Mouse (Mus musculus): ENCODE measurements around the gene Sycp2. TPM values are rescaled to one million over a fixed set of nuclear protein-coding genes. Genes with fewer than 3 reads are reported as not detected.

The Sycp2 gene
- total RNA-seq (2021), result under 1 TPM; 0.11 to 0.20 TPM
- long read RNA-seq, experiment 1, result 0 reads
- long read RNA-seq, experiment 2, result 0 reads

DNA sequence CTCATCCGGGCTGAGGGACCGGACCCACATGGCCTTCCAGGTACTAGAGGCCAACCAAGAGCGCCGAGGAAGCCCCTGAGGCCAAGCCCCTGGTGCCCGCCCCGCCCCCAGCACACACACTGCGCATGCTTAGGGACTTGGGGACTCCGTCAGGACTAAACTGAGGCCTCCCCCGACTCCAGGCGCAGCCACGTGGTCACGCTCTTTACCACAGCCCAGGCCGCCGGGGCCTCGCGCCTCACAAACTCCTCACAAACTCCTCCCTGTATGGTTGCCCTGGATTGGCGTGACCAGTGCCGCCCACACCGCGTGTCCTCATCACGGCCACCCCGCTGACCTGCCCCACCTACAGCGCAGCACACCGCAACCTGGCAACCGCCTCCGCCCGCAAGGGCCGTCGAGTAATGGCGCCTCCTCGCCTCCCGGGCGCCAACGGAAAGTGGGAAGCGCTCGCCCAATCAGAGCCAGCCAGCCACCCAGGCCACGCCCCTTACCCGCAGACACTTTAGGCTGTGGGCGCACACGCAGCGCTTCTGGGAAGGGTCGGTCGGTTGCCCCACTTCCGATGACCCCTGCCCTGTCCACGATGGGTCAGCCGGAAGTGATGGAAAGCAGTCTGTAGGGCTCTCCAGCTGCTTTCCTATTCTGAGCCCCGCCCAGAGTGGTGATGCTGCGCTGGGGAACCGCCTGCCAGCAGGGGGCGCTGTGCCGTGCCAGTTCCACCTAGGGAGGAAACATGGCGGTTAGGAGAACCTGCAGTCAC is at the start of gene Sycp2:
Gene Sycp2 (minus strand): TSS at position 633 of the 763 bp plus-strand sequence.
- Histone ChIP-seq H3K4me3 (no peak within 1 kb of the TSS), H3K27ac (no peak within 1 kb of the TSS)
- no peak for DNase-seq
- TF ChIP-seq CTCF (IDR thresholded peaks at IDR 0.05), result peak; percentile 46
- intact Hi-C loops (cut with DNase I), result no loop called here

DNA sequence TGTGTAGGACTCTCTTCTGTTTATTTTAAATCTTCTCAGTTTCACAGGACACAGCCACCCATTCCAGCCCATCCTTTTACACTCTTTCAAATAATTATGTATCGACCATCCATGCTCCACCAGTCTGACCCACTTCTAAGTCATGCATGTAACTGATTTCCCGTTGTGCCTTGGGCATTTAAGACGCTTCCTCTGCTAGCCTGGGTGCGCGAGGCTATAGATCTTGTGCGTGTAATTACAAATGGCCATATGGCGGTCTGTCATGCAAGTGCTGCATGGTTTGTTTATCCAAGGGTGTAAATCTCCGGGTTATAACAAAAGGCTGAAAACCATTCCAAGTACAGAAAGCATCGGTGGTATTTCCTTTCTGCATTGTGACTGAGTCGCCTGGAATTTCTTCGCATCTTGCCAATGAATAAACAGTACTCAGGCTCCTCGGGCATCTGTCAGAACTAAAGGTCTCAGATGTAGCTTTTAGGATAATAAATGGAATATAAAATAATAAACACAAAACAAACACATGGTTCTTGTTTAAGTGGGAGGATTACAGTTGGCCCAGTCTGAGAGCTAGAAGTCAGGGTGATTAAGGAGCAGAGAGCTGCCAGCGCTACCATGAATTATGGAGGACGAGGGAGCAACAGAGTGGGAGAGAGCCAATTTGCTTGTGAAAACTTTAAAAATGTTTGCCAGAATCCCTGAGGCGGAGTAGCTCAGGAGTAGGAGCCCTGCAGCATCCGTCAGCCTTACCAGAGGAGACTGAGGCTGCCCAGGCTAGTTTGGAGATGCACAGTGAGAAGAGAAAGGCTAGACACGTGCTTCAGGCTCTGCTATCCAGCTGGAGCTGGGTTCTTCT is 47.4 kb upstream of the Sycp2 start:
- Histone ChIP-seq H3K4me3 (peak overlapping the region; percentile 15), H3K27ac (peak overlapping the region; percentile 13)
- no peak for TF ChIP-seq CTCF (IDR thresholded peaks at IDR 0.05)
- DNase-seq, result no peak
- intact Hi-C loops (cut with DNase I), result no loop called here

DNA sequence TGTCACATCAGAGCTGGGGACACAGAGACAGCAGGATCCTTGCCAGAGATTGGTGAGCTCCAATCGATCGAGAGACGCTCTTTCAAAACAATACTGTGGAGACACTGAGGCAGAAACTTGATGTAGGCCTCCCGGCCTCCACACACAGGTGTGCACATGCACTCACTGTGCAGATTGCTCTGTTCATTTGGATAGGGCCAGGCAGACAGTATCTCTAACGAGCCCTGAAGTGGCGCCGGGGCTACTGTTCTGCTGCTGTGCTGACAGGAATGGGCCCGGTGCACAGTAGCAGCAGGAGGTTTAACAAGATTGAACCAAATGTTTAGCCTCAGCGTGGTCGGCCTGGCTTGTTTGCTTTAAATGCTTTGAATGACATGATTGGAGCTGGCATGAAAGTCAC is 43.5 kb upstream of the Sycp2 start:
- TF ChIP-seq CTCF (IDR thresholded peaks at IDR 0.05), result no peak
- intact Hi-C loops (cut with DNase I), result no loop called here
- DNase-seq, result no peak
- Histone ChIP-seq H3K27ac (no peak overlapping the region), H3K4me3 (no peak overlapping the region)

DNA sequence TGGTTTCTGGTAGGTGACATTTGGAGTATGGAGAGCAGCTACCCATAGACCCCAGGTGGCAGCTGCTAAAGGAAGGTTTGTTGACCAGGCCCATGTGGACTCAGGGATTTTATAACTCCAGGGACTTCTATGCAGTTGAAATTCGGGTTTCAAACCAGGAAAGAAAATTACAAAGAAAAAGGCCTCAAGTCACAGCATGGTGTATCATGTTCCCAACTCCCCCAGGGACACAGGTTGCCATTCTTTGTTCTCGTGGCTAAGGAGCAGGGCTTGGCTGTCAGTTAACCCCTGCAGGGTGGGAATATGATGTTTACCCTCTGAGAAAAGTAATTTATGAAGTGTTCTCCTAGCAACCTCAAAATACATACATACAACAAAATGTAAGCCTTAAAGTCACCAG is 42.8 kb upstream of the Sycp2 start:
- Histone ChIP-seq H3K4me3 (no peak overlapping the region), H3K27ac (no peak overlapping the region)
- DNase-seq, result no peak
- intact Hi-C loops (cut with DNase I), result no loop called here
- no peak for TF ChIP-seq CTCF (IDR thresholded peaks at IDR 0.05)

DNA sequence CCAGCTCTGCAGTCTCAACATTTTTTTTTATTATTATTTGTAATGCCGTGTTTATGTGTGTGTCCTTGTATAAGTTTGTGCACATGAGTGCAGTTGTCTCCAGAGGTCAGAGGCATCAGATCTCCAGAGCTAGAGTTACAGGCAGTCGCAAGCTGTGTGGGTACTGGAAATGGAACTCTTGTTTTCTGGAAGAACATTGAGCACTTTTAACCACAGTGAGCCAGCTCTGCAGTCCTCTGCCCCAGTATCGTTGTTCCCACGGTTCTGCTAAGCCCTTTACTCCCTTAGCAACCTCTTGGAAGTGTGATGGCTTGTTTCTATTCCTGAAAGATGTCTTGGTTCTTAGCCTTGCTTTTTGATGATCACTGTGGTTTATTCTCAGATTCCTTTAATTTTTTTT is 41.9 kb upstream of the Sycp2 start:
- no peak for DNase-seq
- no peak for TF ChIP-seq CTCF (IDR thresholded peaks at IDR 0.05)

DNA sequence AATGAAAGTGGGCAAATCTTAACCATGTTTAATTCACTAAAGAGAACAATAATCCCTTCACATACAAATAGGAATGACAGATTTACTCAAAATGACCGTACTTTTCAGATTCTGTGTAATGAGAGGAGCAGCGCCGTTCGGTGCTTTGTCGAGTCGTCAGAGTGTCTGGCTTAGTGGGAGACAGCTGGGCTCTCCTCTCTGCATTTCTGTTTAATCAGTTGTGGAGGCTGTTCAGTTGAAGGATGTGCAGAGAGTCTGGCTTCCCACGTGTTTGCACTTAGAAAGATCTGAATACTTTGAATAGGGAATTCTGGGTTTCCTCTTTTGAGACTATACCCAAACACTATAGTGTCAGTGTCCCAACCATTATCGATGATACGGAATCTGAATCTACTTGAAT is 29.8 kb upstream of the Sycp2 start:
- no peak overlapping the region for H3K4me3 ChIP-seq
- intact Hi-C loops (cut with DNase I), result no loop called here
- no peak overlapping the region for H3K27ac ChIP-seq
- no peak for DNase-seq
- no peak for TF ChIP-seq CTCF (IDR thresholded peaks at IDR 0.05)

More for the DNA sequence above, 41.9 kb upstream of the Sycp2 start:
- H3K4me3 ChIP-seq, result no peak overlapping the region
- no peak overlapping the region for H3K27ac ChIP-seq
- intact Hi-C loops (cut with DNase I), result no loop called here

DNA sequence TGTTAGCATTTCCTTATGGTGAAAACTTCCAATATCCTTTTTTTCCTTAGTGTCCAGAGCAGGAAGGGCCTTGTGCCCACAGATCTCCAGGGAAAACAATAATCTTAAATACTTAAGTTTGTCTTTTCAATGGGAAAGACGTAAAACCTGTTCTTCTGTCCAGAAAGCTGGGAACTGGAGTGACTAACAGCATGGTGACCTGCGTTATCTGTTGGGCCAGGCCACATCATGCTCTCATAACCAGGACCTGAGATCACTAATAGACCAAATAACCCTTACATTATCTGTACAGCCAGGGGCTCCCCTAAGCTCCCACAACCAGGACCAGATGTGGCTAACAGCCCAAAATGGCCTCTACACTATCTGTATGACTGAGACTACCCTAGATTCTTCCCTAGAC is 26.4 kb upstream of the Sycp2 start:
- no peak overlapping the region for H3K27ac ChIP-seq
- TF ChIP-seq CTCF (IDR thresholded peaks at IDR 0.05), result no peak
- intact Hi-C loops (cut with DNase I), result no loop called here
- no peak overlapping the region for H3K4me3 ChIP-seq
- DNase-seq, result no peak

DNA sequence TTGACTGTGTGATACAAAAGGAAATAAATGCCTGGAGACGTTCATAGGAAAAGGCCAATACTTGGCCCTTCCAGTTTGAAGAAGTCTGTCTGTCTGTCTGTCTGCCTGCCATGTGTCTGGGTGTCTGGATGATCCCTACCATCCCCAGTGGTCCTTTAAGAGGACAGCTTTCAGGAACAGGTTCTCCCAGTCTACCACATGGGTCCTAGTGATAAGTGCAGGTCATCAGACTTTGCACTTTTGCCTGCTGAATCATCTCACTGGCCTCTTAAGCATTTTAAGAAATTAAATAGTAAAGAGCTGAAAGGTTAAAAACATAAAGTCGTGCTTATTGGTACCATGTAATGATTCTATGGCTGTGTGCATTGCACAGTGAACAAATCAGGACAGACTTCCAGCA is 26.0 kb upstream of the Sycp2 start:
- DNase-seq, result no peak
- intact Hi-C loops (cut with DNase I), result no loop called here
- Histone ChIP-seq H3K27ac (no peak overlapping the region), H3K4me3 (no peak overlapping the region)
- TF ChIP-seq CTCF (IDR thresholded peaks at IDR 0.05), result no peak

DNA sequence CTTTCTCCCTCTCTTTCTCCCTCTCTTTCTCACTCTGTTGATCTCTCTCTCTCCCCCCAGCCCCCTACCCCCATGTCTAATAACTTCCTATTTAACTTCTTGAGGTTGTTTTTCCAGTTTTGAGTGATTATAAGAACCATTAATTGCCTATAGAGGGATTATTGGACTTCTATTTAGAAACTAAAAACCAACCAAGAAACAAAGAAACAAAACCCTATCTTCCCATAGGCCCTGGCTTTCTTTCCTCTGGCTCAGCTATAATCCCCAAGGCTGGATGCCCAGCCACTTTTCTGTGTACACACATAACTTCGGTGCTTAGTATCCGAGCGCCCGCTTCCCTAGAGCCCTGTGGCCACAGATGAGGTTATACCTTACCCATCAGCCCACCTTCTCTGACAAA is 22.7 kb upstream of the Sycp2 start, which contains the start of gene Cdh26:
Gene Cdh26 (plus strand): TSS at position 301 of the 400 bp plus-strand sequence.
- H3K27ac ChIP-seq, result no peak within 1 kb of the TSS
- no peak for DNase-seq
- no peak within 1 kb of the TSS for H3K4me3 ChIP-seq
- intact Hi-C loops (cut with DNase I), result no loop called here
- TF ChIP-seq CTCF (IDR thresholded peaks at IDR 0.05), result no peak

DNA sequence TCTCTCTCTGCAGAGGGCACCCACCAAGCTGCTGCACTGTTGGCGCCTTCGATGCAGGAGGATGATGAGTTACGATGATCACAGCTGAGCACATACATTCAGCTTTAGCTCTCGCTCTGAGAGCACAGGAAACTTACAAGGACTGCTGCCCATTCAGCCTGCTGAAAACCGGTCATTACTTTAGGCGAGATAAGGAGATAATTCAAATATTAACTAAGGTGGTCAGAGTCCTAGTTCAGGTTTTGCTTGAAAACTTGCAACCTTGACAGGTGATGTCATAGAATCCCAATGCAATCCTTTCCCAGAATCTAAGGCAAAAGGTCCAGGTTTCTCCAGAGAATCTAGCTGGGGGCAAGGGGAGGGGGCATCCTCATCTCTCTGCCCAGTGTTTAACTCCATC is 21.9 kb upstream of the Sycp2 start:
- TF ChIP-seq CTCF (IDR thresholded peaks at IDR 0.05), result no peak
- H3K4me3 ChIP-seq, result no peak overlapping the region
- DNase-seq, result no peak
- intact Hi-C loops (cut with DNase I), result loop anchor here (5.0 to 10.0 kb wide), 2 partner anchors 78 to 235 kb away; no protein-coding TSS in a partner anchor
- no peak overlapping the region for H3K27ac ChIP-seq

DNA sequence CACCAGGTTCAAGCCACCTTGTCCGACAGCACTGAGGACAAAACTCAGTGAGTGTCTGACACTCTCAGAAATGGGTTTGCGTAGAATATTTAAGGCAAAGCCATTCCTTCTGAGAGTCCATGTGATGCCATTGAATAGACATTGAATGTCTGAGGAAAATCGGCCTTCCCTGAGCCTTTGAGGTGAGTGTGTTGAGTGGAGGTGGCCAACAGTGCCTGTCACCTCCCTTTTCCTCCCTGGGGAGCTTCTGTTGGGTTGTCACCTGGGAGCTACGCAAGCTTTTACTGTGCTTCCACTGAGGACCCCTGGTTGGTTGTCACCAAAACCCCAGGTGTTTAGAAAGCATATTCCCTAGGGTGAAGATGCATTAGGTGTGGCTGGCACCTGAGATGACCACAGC is 21.2 kb upstream of the Sycp2 start:
- H3K4me3 ChIP-seq, result no peak overlapping the region
- no peak for TF ChIP-seq CTCF (IDR thresholded peaks at IDR 0.05)
- intact Hi-C loops (cut with DNase I), result loop anchor here (5.0 to 10.0 kb wide), 2 partner anchors 79 to 236 kb away; no protein-coding TSS in a partner anchor
- no peak overlapping the region for H3K27ac ChIP-seq
- DNase-seq, result no peak

DNA sequence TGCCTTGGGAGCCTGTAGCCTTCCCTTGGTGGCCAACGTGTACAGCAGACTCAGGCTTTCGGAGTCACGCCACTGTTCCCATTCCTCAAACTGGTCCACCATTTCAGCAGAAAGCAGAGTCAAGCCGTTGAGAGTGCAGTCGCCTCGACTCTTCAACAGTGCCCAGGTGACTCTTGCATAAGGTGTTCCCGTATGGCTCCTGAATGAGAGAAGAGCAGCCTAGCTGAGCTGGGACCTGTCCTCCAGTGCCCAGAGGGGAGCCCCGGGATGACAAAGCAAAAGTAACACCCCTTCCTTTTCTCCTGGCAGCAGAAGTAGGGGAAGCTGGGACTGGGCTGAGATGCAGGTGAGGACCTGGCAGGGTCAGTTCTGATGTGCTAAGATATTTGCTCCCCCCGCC is 20.7 kb upstream of the Sycp2 start:
- no peak for TF ChIP-seq CTCF (IDR thresholded peaks at IDR 0.05)
- no peak for DNase-seq
- no peak overlapping the region for H3K27ac ChIP-seq
- intact Hi-C loops (cut with DNase I), result loop anchor here (5.0 to 10.0 kb wide), 2 partner anchors 79 to 237 kb away; no protein-coding TSS in a partner anchor
- no peak overlapping the region for H3K4me3 ChIP-seq

DNA sequence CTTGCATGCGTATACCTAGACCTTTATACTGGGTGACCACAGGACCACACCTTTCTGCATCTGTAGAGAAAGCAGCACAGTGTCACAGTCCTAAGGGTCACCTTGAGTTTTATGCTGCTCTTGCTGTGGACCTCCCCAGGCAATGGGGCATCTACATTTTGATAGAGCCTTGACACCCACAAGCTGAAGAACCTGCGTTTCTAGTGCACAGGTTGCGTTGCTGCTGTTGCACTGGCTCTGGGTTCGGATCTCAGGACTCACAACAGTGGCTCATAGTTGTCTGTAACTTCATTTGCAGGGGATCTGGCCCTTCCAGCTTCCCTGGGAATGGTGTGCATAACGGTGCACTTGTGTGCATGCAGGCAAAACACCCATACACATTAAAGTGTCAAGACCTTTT is 19.7 kb upstream of the Sycp2 start:
- H3K4me3 ChIP-seq, result no peak overlapping the region
- TF ChIP-seq CTCF (IDR thresholded peaks at IDR 0.05), result no peak
- no peak overlapping the region for H3K27ac ChIP-seq
- intact Hi-C loops (cut with DNase I), result loop anchor here (5.0 to 10.0 kb wide), 2 partner anchors 80 to 238 kb away; no protein-coding TSS in a partner anchor
- DNase-seq, result no peak
